Mouse (Mus musculus): Measurements from ENCODE around the gene Amd1.

The Amd1 gene

DNA sequence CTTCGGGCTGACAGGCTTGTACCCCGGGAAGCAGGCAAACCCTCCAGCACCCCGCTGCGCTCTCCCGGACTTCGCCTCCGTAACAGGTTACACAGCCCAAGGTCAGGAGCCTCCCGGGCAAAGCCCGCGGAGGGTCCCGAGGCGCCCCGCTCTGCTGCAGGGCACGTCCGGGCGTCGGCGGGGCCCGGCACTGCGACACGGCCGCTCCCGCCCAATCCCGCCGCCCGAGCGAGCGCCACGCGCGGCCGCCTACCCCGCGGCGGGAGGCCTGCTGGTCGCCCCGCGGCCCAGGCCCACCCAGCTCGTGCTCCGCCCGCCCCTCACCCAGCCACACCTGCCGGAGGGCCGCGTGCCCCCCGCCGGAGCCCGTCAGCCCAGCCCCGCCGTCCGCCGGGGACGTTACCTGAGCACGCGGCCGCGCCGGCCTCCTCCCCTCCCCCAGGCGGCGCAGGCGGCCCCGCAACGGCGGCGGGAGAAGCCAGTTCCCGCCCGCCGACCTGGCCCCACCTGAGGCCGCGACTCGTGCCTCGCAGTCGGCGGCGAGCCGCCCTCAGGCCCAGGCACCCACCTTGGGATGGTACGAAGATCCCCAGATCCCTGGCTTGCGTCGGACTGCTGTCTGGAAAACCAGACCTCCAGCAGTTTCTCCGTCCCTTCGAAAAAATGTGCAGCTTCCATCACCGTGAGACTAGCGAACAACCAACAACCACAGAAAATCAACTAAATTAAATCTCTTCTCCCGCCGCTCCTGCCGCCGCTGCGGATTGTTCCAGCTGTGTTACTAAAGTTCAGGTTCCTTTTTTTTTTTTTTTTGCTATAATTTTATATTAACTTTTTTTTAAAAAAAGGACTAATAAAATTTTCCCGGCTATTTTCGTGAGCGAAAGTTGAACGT lies 558 bp downstream of the Amd1 start:
- peak; percentile 39 for DNase-seq (ENCODE audit: low read depth, low spot score)

DNA sequence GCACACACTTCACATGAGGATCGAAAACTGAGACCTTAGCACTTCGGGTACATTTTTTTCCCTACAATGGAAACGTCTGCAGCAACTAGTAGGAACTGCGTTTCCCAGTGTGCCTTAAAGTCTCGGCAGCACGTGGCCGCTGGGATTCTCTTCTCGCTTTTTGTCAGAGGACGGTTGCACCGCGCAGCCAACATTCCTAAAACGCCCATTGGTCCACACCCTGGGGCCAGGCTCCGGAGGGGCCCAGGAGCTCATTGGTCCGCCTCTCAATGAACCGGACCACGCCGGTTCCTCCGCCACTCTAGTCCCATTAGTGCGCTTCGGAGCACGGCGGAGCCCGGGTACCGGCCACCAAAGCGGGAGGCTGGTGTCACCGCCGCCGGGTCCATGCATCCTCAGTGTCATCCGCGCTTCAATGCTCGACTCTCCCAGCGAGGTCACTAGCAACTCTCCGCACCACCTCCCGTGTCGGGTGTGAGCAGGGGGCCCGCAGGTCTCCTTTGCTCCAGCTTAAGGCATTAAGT lies 1.3 kb downstream of the Amd1 start:
- DNase-seq (ENCODE audit: low read depth, low spot score) = peak; percentile 94

DNA sequence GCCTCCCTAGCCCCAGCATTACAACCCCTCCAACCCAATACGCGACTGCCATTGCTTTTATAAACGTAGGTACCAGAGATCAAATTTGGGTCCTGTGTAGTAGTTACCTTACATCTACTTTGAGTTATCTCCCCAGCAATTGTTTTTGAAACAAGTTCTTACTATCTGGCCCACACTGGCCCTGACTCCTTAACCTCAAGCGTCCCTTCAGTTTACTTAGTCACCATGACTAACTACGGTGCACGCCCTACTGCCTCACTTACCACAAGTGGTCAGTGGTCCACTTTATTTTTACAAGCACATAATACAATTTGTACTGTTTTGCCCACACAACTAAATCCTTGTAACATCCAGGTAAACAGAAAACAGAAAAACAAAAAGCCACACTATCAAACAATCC lies 9.3 kb downstream of the Amd1 start:
- DNase-seq (ENCODE audit: low read depth, low spot score) = no peak

DNA sequence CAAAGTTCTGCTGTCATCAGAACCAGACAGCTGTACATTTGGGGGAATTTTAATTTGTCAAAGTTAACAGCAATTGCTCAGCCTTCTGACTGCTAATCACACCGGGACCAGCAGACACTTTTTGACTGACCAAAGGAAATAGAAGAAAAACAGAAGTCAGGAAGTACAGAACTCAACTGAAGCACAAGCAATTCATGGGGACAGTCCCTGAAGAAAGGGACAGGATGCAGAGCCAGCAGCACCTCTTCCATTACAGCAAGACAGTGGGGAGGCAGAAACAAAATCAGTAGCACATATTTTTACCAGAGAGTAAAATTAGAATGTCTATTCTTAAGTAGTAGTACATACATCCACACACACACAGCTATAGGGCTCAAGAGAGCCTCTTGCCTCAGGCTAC lies 15.2 kb downstream of the Amd1 start:
- no peak for DNase-seq (ENCODE audit: low read depth, low spot score)

DNA sequence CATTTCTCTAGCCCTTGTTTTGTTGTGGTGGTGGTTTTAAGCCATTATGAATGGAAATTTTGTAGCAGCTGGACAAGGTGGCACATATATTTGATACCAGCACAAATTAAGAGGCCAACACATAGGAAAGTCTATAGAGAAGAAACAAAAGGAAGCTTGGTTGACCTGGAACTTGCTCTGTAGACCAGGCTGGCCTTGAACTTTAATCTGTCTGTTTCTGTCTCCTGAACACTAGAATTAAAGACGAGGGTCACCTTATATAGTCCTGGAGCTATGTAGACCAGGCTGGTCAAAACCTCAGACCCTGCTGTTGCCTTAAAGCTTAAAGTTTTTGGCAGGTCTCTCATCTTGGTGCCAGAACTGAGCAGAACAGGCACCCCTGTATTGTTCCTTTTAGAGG lies 16.4 kb downstream of the Amd1 start:
- DNase-seq (ENCODE audit: low read depth, low spot score) = no peak

DNA sequence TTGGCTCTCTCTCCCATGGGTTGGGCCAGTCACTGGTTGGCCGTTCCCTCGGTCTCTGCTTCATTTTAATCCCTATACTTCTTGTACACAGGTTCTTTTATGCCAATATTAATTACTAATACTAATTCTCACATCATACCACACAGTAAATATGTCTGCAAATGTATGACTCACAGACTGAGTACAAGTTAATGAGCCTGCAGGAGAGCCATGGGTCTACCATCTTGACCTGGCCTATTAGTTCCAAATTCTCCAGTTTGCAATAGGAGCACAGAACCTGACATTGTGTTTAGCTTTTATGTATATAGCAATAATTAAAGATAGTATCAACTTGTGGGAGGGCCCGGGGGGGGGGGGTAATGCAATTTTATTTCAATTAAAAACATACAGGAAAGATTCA lies 17.0 kb downstream of the Amd1 start:
- DNase-seq (ENCODE audit: low read depth, low spot score) = no peak

DNA sequence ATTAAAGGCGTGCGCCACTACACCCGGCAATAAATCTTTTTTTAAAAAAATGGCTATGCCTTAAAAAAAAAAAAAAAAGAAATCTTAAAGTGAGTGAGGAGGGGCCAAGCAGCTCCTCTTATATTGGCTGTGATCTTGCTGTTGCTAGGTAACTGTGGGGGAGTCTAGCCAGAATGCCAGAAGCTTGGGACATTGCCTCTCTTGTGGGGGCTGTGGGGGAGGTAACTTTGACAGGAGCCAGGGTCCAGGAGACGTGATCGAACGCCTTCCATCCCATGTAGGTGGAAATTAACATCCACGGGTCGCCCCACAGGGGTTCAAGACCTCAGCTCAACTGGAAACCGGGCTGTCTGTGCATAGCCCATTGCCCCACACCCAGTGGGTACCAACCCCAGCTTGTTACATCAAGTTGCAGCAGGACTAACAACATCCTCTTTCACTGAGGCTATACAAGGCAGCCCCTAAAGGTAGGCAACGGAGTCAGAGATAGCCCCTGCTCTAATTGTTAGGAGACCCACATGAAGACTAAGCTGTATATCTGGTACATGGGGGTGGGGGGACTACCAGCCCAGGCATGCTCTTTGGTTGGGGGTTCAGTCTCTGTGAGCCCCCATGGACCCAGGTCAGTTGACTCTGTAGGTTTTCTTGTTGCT lies 17.7 kb downstream of the Amd1 start:
- peak; percentile 31 for DNase-seq (ENCODE audit: low read depth, low spot score)

DNA sequence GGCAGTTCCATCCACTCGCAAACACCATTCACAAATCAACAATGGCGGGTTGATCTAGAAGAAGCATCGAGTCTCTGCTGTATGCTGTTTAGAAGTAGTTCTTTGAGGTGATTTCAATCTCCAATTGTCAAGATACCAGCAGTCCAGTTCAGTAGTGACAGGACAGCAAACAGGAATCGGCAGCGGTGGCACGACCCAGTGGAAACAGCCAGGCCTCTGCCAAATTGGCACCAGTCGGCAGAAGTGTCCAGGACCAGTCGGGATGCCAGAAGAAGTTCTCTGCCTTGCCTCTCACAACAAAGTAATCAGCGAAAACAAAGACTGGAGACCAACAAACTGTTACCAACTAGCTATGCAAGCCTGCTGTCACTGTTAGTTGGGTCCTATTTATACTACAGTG lies 18.4 kb downstream of the Amd1 start:
- DNase-seq (ENCODE audit: low read depth, low spot score) = no peak

DNA sequence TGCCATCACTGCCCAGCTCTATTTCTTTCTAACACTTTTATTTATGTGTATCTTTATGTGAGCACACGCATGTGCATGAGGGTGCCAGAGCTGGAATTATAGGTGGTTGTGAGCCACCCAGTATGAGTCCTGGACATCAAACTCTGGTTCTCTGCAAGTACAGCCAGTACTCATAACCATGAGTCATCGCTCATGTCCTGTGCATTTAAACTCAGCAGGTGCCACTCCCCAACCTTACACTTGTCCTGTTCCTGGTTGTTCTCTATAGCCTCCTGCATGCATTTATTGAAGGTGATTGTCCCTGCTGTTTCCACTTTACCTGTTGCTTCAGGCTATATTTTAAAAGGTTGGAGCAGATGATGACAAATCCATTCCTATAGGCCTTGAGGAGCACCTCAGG lies 20.4 kb downstream of the Amd1 start:
- DNase-seq (ENCODE audit: low read depth, low spot score) = no peak

DNA sequence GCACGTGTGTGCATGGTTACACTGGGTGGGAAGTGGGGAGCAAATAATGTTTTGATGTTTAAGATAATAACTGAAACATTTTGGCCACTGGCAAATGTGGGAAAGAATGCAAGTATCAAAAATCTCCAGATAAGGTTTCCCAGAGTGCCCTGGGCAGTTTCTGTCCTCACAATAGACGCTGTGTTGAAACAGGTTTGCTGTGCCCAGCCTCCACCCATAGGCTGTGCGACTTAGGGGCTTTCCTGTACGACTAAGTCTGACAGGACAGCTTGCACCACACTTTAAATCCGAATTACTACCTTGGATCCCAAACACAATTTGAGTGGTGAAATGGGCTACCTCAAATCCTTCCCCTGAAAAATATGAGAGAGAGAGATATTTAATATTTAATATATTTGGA lies 23.7 kb downstream of the Amd1 start:
- DNase-seq (ENCODE audit: low read depth, low spot score) = no peak

DNA sequence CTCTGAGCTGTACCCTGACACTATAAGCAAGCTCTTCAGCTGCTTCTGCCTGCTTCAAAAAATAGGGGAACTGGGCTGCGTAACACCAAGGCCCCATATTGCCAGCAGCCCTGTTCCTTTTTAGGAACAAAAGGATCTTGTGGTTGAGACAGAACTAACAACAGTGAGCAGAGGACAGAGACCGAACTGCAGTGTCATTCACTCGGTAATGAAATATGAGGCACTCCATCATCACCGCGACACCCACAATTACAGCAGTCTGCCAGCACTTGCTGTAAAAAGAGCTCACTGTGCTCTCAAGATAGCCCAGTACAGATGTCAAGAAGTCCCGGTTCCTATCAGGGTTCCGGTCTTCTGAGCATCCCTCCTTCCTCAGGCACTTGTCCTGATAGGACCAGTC lies 26.0 kb downstream of the Amd1 start:
- no peak for DNase-seq (ENCODE audit: low read depth, low spot score)

DNA sequence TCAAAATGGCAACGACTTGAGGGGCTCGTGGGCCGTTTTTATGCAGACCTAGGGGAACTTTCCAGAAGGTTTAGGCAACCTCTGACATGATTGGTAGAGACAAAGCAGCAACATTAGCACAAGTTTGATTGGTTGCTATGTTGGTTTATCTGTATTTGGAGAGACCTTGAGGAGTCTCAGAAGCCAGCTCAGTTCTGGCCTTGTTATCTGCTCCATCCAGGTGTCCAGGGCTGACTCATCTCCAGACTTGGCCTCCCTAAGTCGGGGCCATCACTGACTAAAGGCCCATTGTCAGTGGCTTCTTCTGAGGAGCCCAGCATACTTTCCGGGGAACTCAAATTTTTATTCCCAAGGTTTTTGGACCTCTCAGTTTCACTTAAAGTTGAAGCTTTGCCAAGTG lies 28.0 kb downstream of the Amd1 start:
- DNase-seq (ENCODE audit: low read depth, low spot score) = no peak

DNA sequence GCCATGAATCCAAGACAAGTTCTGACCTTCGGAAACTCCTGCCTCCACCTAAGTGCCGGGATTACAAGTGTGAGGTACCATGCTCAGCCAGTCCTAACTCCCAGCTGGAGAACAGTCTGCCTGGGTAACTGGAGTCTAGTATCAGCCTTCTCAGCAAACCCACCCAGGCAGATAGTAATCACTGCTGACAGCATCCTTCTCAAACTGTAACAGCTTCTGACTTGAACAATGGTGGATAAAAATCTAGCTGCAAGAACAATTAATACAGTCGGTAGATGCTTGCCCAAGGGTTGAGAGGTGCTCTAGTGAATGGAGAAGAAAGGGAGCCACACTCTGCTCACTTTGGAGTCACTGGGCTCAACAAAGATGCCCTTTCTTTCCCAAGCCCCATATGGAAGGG lies 30.8 kb downstream of the Amd1 start:
- DNase-seq (ENCODE audit: low read depth, low spot score) = no peak

DNA sequence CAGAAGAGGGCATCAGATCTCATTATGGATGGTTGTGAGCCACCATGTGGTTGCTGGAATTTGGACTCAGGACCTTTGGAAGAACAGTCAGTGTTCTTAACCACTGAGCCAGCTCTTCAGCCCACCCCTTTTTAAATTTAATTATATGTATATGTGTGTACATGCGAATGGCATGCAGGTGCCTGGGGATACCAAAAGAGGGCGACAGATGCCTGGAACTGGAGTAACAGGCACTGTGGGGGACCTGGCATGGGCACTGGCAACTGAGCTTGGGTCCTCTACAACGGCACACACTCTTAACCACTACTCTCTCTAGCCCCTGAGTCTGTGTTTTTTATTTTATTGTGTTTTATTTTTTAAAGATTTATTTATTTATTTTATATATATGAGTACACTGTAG lies 37.1 kb downstream of the Amd1 start:
- DNase-seq (ENCODE audit: low read depth, low spot score) = peak; percentile 50

DNA sequence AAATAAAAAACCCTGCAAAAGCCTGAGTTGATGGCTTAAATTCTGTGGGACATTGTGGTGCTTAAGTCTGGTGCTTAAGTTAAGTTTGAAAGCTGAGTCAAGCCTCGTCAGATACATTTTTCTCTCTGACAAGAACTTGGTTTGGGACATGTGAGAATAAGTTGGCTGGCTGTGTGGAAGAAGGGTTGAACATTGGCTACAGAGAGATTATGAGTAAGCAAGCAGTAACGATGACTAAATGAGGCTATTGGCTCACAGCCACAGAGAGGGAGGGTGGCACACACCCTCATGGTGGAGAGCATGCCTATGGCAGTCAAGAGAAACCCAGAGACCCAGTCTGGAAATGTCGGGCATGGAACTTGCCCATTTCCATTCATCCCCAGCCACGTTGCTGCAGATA lies 38.3 kb downstream of the Amd1 start:
- no peak for DNase-seq (ENCODE audit: low read depth, low spot score)

DNA sequence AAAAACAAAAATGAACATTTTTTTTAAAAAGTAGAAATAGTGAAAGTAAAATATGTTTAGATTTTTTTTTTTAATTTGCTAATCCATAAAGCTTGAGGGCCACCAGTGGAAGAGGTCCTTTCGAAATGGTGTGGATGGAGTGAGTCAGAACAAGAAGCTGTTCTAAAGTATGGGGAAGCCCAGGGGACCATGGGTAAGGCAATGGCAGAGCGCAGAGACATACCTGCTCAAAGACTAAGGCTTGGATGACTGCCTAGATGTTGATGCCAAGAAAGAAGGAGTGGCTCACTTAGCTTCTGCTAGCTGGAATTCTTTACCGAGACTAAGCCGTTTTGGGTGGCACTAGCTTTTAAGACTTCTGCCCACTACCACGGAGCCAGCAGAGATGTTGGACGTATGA lies 39.8 kb downstream of the Amd1 start:
- no peak for DNase-seq (ENCODE audit: low read depth, low spot score)

DNA sequence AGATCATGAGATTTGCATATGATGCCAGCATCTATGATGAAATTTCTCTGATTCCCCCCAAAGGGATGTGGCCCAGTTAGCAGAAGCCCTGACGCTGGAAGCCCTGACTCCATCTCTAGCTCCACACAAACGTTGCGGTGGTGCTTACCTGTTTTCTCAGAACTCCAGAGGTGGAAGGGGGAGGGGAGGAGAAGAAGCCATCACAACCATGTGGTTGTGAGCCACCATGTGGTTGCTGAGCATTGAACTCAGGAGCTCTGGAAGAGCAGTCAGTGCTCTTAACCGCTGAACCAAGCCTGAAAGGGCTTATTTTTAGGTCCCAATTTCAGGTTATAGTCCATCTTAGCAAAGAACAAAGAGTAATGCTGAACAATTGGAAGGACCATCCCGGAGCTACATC lies 41.7 kb downstream of the Amd1 start:
- no peak for DNase-seq (ENCODE audit: low read depth, low spot score)

DNA sequence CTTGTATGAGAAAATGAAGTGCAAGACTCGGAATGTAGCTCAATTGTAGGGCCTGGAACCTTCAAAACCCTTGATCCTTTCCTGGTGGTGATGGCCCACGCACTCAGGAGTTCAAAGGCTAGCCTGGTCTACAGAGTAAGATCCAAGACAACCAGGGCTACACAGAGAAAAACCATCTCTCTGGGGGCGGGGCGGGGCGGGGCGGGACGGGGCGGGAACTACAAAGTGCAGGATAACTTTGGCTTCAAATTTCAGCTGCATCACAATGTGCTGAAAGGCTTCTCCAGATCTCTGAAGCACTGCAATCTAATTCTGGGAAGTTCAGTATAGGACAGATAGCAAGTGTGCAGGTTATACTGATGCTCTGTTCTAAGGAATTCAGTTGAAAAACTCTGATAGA lies 42.4 kb downstream of the Amd1 start:
- peak; percentile 37 for DNase-seq (ENCODE audit: low read depth, low spot score)

DNA sequence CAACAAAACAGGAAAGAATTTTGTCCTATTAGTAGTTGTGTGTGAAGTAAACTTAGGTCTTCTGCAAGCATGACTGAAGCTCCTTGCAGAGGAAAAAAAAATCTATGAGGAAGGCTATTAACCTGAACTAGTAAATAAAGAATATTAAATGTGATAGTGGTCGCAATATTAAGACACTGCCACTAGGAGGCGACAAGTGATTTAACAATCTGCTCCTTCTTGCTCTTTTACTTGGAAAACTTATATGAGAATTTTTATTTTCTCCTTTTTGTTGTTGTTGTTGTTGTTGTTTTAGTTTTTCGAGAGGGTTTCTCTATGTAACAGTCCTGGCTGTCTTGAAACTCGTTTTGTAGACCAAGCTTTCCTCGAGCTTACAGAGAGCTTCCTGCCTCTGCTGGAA lies 43.0 kb downstream of the Amd1 start:
- no peak for DNase-seq (ENCODE audit: low read depth, low spot score)

DNA sequence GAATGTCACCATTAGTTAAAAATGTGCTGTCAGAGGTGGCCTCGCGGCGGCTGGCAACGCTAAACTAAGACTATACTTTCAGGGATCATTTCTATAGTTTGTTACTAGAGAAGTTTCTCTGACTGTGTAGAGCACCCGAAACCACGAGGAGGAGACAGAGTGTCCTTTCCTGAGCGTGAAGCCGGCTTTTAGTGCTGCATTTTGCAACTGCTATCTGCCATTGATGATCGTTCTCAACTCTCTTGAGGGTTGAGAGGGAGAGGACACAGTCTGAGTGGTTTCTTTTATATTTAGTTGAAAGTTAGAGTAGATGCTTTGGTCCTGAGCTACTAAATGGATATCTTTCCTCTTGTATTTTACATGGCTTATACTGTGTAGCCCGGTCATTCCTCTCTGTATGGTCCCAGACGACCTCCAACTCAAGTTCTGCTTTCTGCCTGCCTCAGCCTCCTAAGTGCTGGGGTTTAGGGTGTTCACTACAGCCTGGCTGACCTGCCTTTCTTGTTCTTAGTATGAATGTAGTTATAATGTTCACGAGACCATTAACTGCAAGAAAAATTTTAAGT lies 43.5 kb downstream of the Amd1 start:
- DNase-seq (ENCODE audit: low read depth, low spot score) = peak; percentile 99

DNA sequence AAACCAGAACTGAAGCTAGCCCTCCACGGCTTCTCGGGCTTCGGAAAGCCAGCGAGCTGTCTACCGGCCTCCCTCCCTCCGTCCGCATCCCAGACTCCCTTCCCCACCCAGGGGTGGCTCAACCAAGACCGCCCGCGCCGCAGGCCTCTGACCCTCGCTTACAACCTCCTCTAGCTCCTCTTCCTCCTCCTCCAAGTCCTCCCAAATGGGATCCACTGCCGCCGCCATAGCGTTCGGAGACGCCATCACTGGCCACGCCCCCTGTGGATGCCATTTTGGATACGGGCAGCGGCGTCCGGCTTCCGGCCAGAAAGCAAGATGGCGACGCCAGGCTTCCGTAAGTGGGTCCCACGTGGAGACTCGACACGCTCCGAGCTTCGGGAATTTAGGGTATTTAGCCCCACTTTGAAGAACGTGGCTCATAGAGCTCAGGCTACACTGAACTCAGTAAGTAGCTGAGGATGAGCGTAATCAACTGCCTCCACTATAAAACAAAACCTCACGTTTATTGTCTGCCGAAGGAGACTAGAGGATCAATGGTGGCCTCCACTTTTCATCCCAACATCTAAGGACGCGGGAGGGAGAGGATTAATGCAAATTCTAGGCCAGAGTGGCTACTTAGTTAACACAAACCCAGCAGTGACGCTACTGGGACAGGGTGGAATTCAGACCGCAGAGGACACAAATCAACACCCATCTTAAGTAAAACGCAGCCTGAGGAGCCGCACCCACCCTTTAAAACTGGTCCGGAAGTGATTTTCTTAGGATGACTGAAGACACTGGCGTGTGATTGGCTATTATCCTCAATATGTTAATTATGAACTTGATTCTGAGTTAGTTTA lies 44.4 kb downstream of the Amd1 start, which contains the start of gene Gtf3c6:
TSS of gene Gtf3c6 (minus strand) at position 695 of the 842 bp plus-strand sequence.
- DNase-seq (ENCODE audit: low read depth, low spot score) = peak; percentile 99

DNA sequence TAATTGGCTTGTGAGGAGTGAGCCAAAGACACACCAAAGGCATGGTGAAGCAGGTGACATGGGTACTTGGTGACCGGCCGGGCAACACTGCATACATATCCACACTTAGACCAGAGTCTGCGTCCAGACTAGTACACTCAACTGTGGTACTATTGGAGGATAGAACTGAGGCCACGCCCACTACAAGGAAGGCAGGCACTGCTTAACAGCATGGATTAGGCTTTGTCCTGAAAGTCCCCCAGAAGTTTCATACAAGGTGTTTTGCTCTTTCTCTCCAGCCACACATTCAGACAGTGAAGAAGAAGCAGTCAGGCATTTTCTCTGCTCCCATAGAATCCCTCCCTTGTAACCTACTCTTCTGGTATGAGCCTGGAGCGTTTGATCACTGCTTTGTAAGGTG lies 45.3 kb downstream of the Amd1 start:
- DNase-seq (ENCODE audit: low read depth, low spot score) = peak; percentile 92

All from R1 (cell line).